Mouse (Mus musculus): Measurements from ENCODE around the gene Rnf144a. TPM values are rescaled to one million over a fixed set of nuclear protein-coding genes. Genes with fewer than 3 reads are reported as not detected.
"Not testable (repeated sequence)": the region's sequence is repeated elsewhere in the genome, so short reads cannot be mapped to it uniquely, and the experiment has no call there.

The Rnf144a gene
- polyA plus RNA-seq, 1 experiment from 2014 or later: 7.4 TPM

GRCm38 (mm10) chr12:26302886-26303285 is 112.2 kb downstream of the Rnf144a start:
- Histone ChIP-seq H3K4me2 (no peak overlapping the region), H3K9ac (ENCODE audit: low read depth, low read length) (no peak overlapping the region), H3K27me3 (ENCODE audit: control insufficient read depth, insufficient read depth, low read length) (no peaks in the 10 kb centered on the region), H3K9me3 (replicated peaks; ENCODE audit: control insufficient read depth, low read length) (no peaks in the 10 kb centered on the region), H3K36me3 (ENCODE audit: control insufficient read depth, insufficient read depth, low read length) (no peaks in the 10 kb centered on the region), H3K27ac (ENCODE audit: low read depth, low read length) (no peak overlapping the region), H3K4me3 (ENCODE audit: low read depth, low read length) (no peak overlapping the region), H3K4me1 (ENCODE audit: control insufficient read depth, insufficient read depth, low read length) (no peaks in the 10 kb centered on the region)
- ATAC-seq (replicated peaks; ENCODE audit: insufficient number of reproducible peaks, low FRiP score, low TSS enrichment): no peak
- WGBS (ENCODE audit: insufficient replicate concordance): 77% methylated on average over 5 of the region's 5 CpGs

DNA sequence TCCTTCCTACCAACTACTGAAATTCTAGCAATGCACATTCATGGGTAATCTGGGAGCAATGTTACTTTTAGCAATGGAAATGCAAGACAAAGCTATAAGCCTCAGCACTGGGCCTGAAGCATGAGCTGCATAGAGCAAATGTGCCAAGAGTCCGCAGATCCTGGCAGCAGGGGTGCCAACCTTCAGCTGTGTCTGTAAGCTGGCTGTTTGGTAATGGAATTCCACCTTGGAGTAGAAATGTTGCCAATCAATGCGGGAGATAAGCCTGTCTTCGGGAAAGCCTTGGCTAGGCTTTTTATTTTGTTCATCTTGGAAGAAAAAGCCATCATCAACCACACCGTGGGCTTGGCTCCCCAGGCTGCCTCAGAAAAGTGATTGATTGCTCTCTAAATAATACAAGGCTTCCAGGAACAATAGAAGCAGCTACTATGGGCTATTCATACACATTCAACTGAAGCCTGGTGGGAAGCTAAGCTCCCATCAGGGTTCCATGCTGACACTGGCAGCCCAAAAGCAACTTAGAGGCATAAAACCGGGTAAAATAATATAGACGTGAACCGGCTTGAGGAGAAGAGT is 115.5 kb downstream of the Rnf144a start:
- H3K9ac ChIP-seq (ENCODE audit: low read depth, low read length): no peak overlapping the region
- H3K4me3 ChIP-seq (ENCODE audit: low read depth, low read length): no peak overlapping the region
- H3K4me1 ChIP-seq (ENCODE audit: control insufficient read depth, insufficient read depth, low read length): no peaks in the 10 kb centered on the region
- WGBS (ENCODE audit: insufficient replicate concordance): 66% methylated on average over 7 of the region's 7 CpGs
- no peaks in the 10 kb centered on the region for H3K36me3 ChIP-seq (ENCODE audit: control insufficient read depth, insufficient read depth, low read length)
- no peak overlapping the region for H3K27ac ChIP-seq (ENCODE audit: low read depth, low read length)
- H3K27me3 ChIP-seq (ENCODE audit: control insufficient read depth, insufficient read depth, low read length): no peaks in the 10 kb centered on the region
- ATAC-seq (replicated peaks; ENCODE audit: insufficient number of reproducible peaks, low FRiP score, low TSS enrichment): no peak
- no peak overlapping the region for H3K4me2 ChIP-seq
- H3K9me3 ChIP-seq (replicated peaks; ENCODE audit: control insufficient read depth, low read length): no peaks in the 10 kb centered on the region

GRCm38 (mm10) chr12:26295995-26296394 is 119.1 kb downstream of the Rnf144a start:
- not testable (repeated sequence) for ATAC-seq (replicated peaks; ENCODE audit: insufficient number of reproducible peaks, low FRiP score, low TSS enrichment); H3K27ac ChIP-seq (ENCODE audit: low read depth, low read length); H3K36me3 ChIP-seq (ENCODE audit: control insufficient read depth, insufficient read depth, low read length); H3K4me3 ChIP-seq (ENCODE audit: low read depth, low read length); H3K9ac ChIP-seq (ENCODE audit: low read depth, low read length); H3K4me2 ChIP-seq; H3K9me3 ChIP-seq (replicated peaks; ENCODE audit: control insufficient read depth, low read length); H3K4me1 ChIP-seq (ENCODE audit: control insufficient read depth, insufficient read depth, low read length); H3K27me3 ChIP-seq (ENCODE audit: control insufficient read depth, insufficient read depth, low read length)
- WGBS (ENCODE audit: insufficient replicate concordance): 23% methylated on average over 1 of the region's 1 CpGs

DNA sequence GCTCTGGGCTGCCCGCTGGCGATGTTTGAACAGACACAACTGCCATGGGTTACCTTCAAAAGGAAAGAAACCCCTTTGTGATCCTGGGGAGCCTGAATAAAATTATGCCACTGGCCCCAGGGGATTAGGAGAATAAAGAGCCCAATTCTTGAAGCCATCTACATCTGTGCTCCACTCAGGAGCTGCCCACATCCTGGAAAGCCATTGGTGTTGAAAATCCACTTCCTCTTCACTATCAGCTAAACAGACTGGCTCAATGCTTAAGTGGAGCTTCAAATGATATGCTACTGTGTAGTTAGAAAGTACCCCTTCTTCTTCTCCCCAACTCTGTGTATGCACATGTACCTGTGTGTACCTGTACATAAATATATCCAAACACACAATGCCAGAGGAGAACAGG is 125.9 kb downstream of the Rnf144a start:
- Histone ChIP-seq H3K9ac (ENCODE audit: low read depth, low read length) (no peak overlapping the region), H3K9me3 (replicated peaks; ENCODE audit: control insufficient read depth, low read length) (no peaks in the 10 kb centered on the region), H3K36me3 (ENCODE audit: control insufficient read depth, insufficient read depth, low read length) (no peaks in the 10 kb centered on the region), H3K27me3 (ENCODE audit: control insufficient read depth, insufficient read depth, low read length) (no peaks in the 10 kb centered on the region), H3K4me3 (ENCODE audit: low read depth, low read length) (no peak overlapping the region), H3K27ac (ENCODE audit: low read depth, low read length) (no peak overlapping the region), H3K4me1 (ENCODE audit: control insufficient read depth, insufficient read depth, low read length) (no peaks in the 10 kb centered on the region), H3K4me2 (no peak overlapping the region)
- WGBS (ENCODE audit: insufficient replicate concordance): 78% methylated on average over 2 of the region's 2 CpGs
- no peak for ATAC-seq (replicated peaks; ENCODE audit: insufficient number of reproducible peaks, low FRiP score, low TSS enrichment)

DNA sequence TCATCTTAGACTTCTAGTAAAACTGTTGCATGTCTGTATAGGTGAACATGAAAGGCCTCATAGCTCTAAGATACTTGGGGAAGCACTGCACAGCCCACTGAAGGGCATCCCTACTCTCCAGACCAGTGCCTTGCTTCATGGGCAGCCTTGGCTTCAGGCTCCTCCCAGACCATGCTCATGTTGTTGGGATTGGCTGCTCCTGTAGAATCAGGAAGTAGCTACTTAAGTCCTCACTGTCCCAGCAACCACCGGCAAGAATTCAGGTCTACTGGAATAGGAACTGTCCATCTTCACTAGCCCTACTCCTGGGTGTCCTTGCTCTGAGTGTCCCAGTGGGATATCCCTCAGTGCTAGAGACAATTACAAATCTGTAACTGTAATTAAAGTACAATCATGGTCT is 126.7 kb downstream of the Rnf144a start:
- Histone ChIP-seq H3K4me2 (no peak overlapping the region), H3K4me3 (ENCODE audit: low read depth, low read length) (no peak overlapping the region), H3K36me3 (ENCODE audit: control insufficient read depth, insufficient read depth, low read length) (no peaks in the 10 kb centered on the region), H3K27ac (ENCODE audit: low read depth, low read length) (no peak overlapping the region), H3K9ac (ENCODE audit: low read depth, low read length) (no peak overlapping the region), H3K9me3 (replicated peaks; ENCODE audit: control insufficient read depth, low read length) (no peaks in the 10 kb centered on the region), H3K27me3 (ENCODE audit: control insufficient read depth, insufficient read depth, low read length) (no peaks in the 10 kb centered on the region), H3K4me1 (ENCODE audit: control insufficient read depth, insufficient read depth, low read length) (no peaks in the 10 kb centered on the region)
- no peak for ATAC-seq (replicated peaks; ENCODE audit: insufficient number of reproducible peaks, low FRiP score, low TSS enrichment)
- WGBS (ENCODE audit: insufficient replicate concordance): 67% methylated on average over 1 of the region's 1 CpGs

- no peak for ATAC-seq (replicated peaks; ENCODE audit: insufficient number of reproducible peaks, low FRiP score, low TSS enrichment)
- Histone ChIP-seq H3K4me3 (ENCODE audit: low read depth, low read length) (no peak overlapping the region), H3K36me3 (ENCODE audit: control insufficient read depth, insufficient read depth, low read length) (no peaks in the 10 kb centered on the region), H3K4me1 (ENCODE audit: control insufficient read depth, insufficient read depth, low read length) (no peaks in the 10 kb centered on the region), H3K27ac (ENCODE audit: low read depth, low read length) (no peak overlapping the region), H3K27me3 (ENCODE audit: control insufficient read depth, insufficient read depth, low read length) (no peaks in the 10 kb centered on the region), H3K4me2 (no peak overlapping the region), H3K9ac (ENCODE audit: low read depth, low read length) (no peak overlapping the region), H3K9me3 (replicated peaks; ENCODE audit: control insufficient read depth, low read length) (no peaks in the 10 kb centered on the region)
- WGBS (ENCODE audit: insufficient replicate concordance): 72% methylated on average over 8 of the region's 8 CpGs
Measured at GRCm38 (mm10) chr12:26285939-26286338, 129.1 kb downstream of the Rnf144a start.

GRCm38 (mm10) chr12:26285460-26285859 is 129.6 kb downstream of the Rnf144a start:
- ATAC-seq (replicated peaks; ENCODE audit: insufficient number of reproducible peaks, low FRiP score, low TSS enrichment): no peak
- H3K27ac ChIP-seq (ENCODE audit: low read depth, low read length): no peak overlapping the region
- WGBS (ENCODE audit: insufficient replicate concordance): 78% methylated on average over 3 of the region's 3 CpGs

GRCm38 (mm10) chr12:26280719-26281480 is 134.2 kb downstream of the Rnf144a start:
- no peaks in the 10 kb centered on the region for H3K9me3 ChIP-seq (replicated peaks; ENCODE audit: control insufficient read depth, low read length)
- H3K4me3 ChIP-seq (ENCODE audit: low read depth, low read length): no peak overlapping the region
- no peaks in the 10 kb centered on the region for H3K4me1 ChIP-seq (ENCODE audit: control insufficient read depth, insufficient read depth, low read length)
- H3K9ac ChIP-seq (ENCODE audit: low read depth, low read length): no peak overlapping the region
- no peak overlapping the region for H3K27ac ChIP-seq (ENCODE audit: low read depth, low read length)
- no peaks in the 10 kb centered on the region for H3K36me3 ChIP-seq (ENCODE audit: control insufficient read depth, insufficient read depth, low read length)
- no peak overlapping the region for H3K4me2 ChIP-seq
- WGBS (ENCODE audit: insufficient replicate concordance): 57% methylated on average over 3 of the region's 3 CpGs
- H3K27me3 ChIP-seq (ENCODE audit: control insufficient read depth, insufficient read depth, low read length): no peaks in the 10 kb centered on the region
- no peak for ATAC-seq (replicated peaks; ENCODE audit: insufficient number of reproducible peaks, low FRiP score, low TSS enrichment)

More at GRCm38 (mm10) chr12:26285460-26285859, 129.6 kb downstream of the Rnf144a start:
- Histone ChIP-seq H3K4me3 (ENCODE audit: low read depth, low read length) (no peak overlapping the region), H3K9me3 (replicated peaks; ENCODE audit: control insufficient read depth, low read length) (no peaks in the 10 kb centered on the region), H3K36me3 (ENCODE audit: control insufficient read depth, insufficient read depth, low read length) (no peaks in the 10 kb centered on the region), H3K4me1 (ENCODE audit: control insufficient read depth, insufficient read depth, low read length) (no peaks in the 10 kb centered on the region), H3K27me3 (ENCODE audit: control insufficient read depth, insufficient read depth, low read length) (no peaks in the 10 kb centered on the region), H3K4me2 (no peak overlapping the region), H3K9ac (ENCODE audit: low read depth, low read length) (no peak overlapping the region)

Data from heart, embryonic 11.5 days (tissue).